In the genomic region with DNA sequence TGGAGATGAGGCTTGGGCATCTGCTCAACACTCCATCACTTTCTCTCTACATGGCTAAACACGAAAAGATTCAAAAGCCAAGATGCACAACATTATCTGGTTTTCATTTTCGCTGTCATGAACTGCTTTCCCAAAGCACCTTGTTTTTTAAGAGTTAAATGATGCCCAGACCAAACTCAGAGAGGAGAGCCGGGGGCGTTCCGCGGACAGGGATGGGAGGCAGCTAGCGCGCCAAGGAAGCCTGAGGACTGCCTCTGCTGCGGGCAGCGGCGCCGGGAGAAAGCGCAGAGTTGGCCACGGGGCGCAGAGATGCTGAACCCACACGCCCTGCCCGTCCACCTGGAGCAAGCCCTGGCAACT, we compare ENCODE assay signal across 8 mouse cellular contexts. TPM values are rescaled to one million over a fixed set of nuclear protein-coding genes. Genes with fewer than 3 reads are reported as not detected.
DNase-seq lines count a peak whose midpoint lies in the region; ATAC-seq and TF ChIP-seq lines count a peak whose summit lies in the region.

No protein-coding gene starts in this region.

- H3K27ac ChIP-seq in embryonic facial prominence, embryonic 15.5 days (replicated peaks) = peak overlapping the region; percentile 65
- peak overlapping the region; percentile 48; the same call in 1 of the 2 replicates for H3K27ac ChIP-seq in hindbrain, postnatal 0 days
- H3K27ac ChIP-seq in midbrain, embryonic 11.5 days (ENCODE audit: low read depth, low read length) = no peak overlapping the region

- no peak for TF ChIP-seq CTCF in hindbrain, postnatal 0 days (IDR thresholded peaks at IDR 0.05; ENCODE audit: low read depth)

- intact Hi-C loops in left cerebral cortex, postnatal 4 days (cut with DNase I) = loop anchor here (5.0 kb wide), 1 partner anchor 376 kb away; no protein-coding TSS in a partner anchor

- H3K4me1 ChIP-seq in embryonic facial prominence, embryonic 15.5 days = peaks cover 21% of the 10 kb centered on the region
- H3K4me1 ChIP-seq in hindbrain, postnatal 0 days (ENCODE audit: insufficient read depth, low read length) = peaks cover 6% of the 10 kb centered on the region
- H3K4me1 ChIP-seq in midbrain, embryonic 11.5 days (ENCODE audit: control insufficient read depth, insufficient read depth, low read length) = peaks cover 4% of the 10 kb centered on the region; the same call in 1 of the 2 replicates

- H3K36me3 ChIP-seq in embryonic facial prominence, embryonic 15.5 days = no peaks in the 10 kb centered on the region
- no peaks in the 10 kb centered on the region for H3K36me3 ChIP-seq in hindbrain, postnatal 0 days (ENCODE audit: insufficient read depth, low read length)
- no peaks in the 10 kb centered on the region for H3K36me3 ChIP-seq in midbrain, embryonic 11.5 days (ENCODE audit: control insufficient read depth, insufficient read depth, low read length)

- peak; percentile 24; the same call in 1 of the 2 replicates for ATAC-seq in embryonic facial prominence, embryonic 15.5 days (ENCODE audit: insufficient number of reproducible peaks, low FRiP score, low TSS enrichment, low read depth)
- ATAC-seq in hindbrain, postnatal 0 days = no peak
- ATAC-seq in midbrain, embryonic 11.5 days (ENCODE audit: low FRiP score) = no peak

- peaks cover 13% of the 10 kb centered on the region; the same call in 1 of the 2 replicates for H3K27me3 ChIP-seq in embryonic facial prominence, embryonic 15.5 days
- H3K27me3 ChIP-seq in hindbrain, postnatal 0 days (ENCODE audit: insufficient read depth, low read length) = no peaks in the 10 kb centered on the region; the same call in 1 of the 2 replicates
- peaks cover 22% of the 10 kb centered on the region for H3K27me3 ChIP-seq in midbrain, embryonic 11.5 days (ENCODE audit: control insufficient read depth, insufficient read depth, low read length)

- no peaks in the 10 kb centered on the region for H3K9me3 ChIP-seq in embryonic facial prominence, embryonic 15.5 days (replicated peaks)
- no peaks in the 10 kb centered on the region for H3K9me3 ChIP-seq in hindbrain, postnatal 0 days (ENCODE audit: low read length)
- no peaks in the 10 kb centered on the region for H3K9me3 ChIP-seq in midbrain, embryonic 11.5 days (ENCODE audit: control insufficient read depth, low read length)

- WGBS in embryonic facial prominence, embryonic 15.5 days = under 1% methylated on average over 17 of the region's 17 CpGs
- WGBS in hindbrain, postnatal 0 days = under 1% methylated on average over 17 of the region's 17 CpGs
- WGBS in midbrain, embryonic 11.5 days = 1% methylated on average over 17 of the region's 17 CpGs

- peak overlapping the region; percentile 91 for H3K4me2 ChIP-seq in embryonic facial prominence, embryonic 15.5 days (replicated peaks)
- H3K4me2 ChIP-seq in hindbrain, postnatal 0 days (ENCODE audit: low read depth, low read length) = peak overlapping the region; percentile 97
- H3K4me2 ChIP-seq in midbrain, embryonic 11.5 days = peak overlapping the region; percentile 88

- peak overlapping the region; percentile 64 for H3K4me3 ChIP-seq in embryonic facial prominence, embryonic 15.5 days (replicated peaks)
- peak overlapping the region; percentile 61 for H3K4me3 ChIP-seq in hindbrain, postnatal 0 days (ENCODE audit: low read length)
- peak overlapping the region; percentile 60 for H3K4me3 ChIP-seq in midbrain, embryonic 11.5 days (ENCODE audit: low read depth, low read length)

- peak; percentile 59 to 70 for DNase-seq in left cerebral cortex, adult 18-20 months (ENCODE audit: low spot score in 2 of 2)
- DNase-seq in left cerebral cortex, postnatal 4 days = no peak
- peak; percentile 27 for DNase-seq in hindbrain, postnatal 0 days (ENCODE audit: low spot score)
- DNase-seq in midbrain, embryonic 11.5 days (ENCODE audit: low spot score, missing footprints) = peak; percentile 93
- DNase-seq in c-Kit-positive CD71-positive TER-119-positive erythroid progenitor cells, embryonic 14.5 days (ENCODE audit: low spot score) = no peak
- DNase-seq in urinary bladder, postnatal 36 days (ENCODE audit: low spot score in 2 of 2) = no peak
- DNase-seq in frontal cortex, postnatal 10 days (ENCODE audit: low spot score in 2 of 2) = no peak

- H3K9ac ChIP-seq in embryonic facial prominence, embryonic 15.5 days = peak overlapping the region; percentile 53
- H3K9ac ChIP-seq in hindbrain, postnatal 0 days (replicated peaks; ENCODE audit: low read length) = peak overlapping the region; percentile 63
- peak overlapping the region; percentile 72 for H3K9ac ChIP-seq in midbrain, embryonic 11.5 days (ENCODE audit: low read length)

RNA-seq across cellular contexts. Expression of gene Adcy2, which starts 0.8 kb away (rescaled TPM):
- total RNA-seq in left cerebral cortex, adult 18-20 months (2021) = 100 to 1,000 TPM in 1 of 2 experiments, 10 to 100 TPM in 1; 82.1 to 127 TPM
- total RNA-seq in left cerebral cortex, postnatal 4 days (2021) = 10 to 100 TPM; 32.4 to 49.9 TPM
- 8.0 and 8.5 TPM in 2 replicates for polyA plus RNA-seq in embryonic facial prominence, embryonic 15.5 days (2015; fragmentation: Nextera tagmentation; extraction: Ambion mirVana)
- total RNA-seq in hindbrain, postnatal 0 days (2014; rRNA removed) = 35.1 and 44.2 TPM in 2 replicates
- 16.7 and 16.9 TPM in 2 replicates for polyA plus RNA-seq in hindbrain, postnatal 0 days (2015; fragmentation: Nextera tagmentation; extraction: Ambion mirVana)
- polyA plus RNA-seq in midbrain, embryonic 11.5 days (2014; fragmentation: Nextera tagmentation; extraction: Ambion mirVana) = 1.4 and 1.5 TPM in 2 replicates

Comparison
In these comparisons a context has a peak if more than half of its experiments do, and no peak if none do; other contexts are left out.
1. DNase-seq: peak in left cerebral cortex, adult 18-20 months (2 of 2), hindbrain, postnatal 0 days (single experiment) and midbrain, embryonic 11.5 days (single experiment); none in left cerebral cortex, postnatal 4 days (single experiment), c-Kit-positive CD71-positive TER-119-positive erythroid progenitor cells, embryonic 14.5 days (single experiment), urinary bladder, postnatal 36 days (0 of 2) and frontal cortex, postnatal 10 days (0 of 2).
2. Peak in every context shown above with its lines, with median percentiles within 50 percentile points of each other: H3K4me2 ChIP-seq, H3K4me3 ChIP-seq and H3K9ac ChIP-seq.